Mouse (Mus musculus) lung, postnatal 0 days (tissue): ENCODE results near the gene Gm43302. TPM values are rescaled to one million over a fixed set of nuclear protein-coding genes. Genes with fewer than 3 reads are reported as not detected.
"Not testable (repeated sequence)": the region's sequence is repeated elsewhere in the genome, so short reads cannot be mapped to it uniquely, and the experiment has no call there.

Experiments
- ATAC-seq: fragments of 200-750 bp; cut with Nextera tagmentation; 2 replicates; pipeline ENCODE4 v1.8.0; 2017; ENCODE audit warnings: moderate library complexity
- DNase-seq: peaks from one replicate; pipeline ENCODE4 v3.0.0-alpha.2; 2016; ENCODE audit warnings: low spot score
- H3K27ac ChIP-seq: fragments of 300-500 bp; sonication (generic); 2 replicates; pipeline ENCODE4 v1.5.1; 2014; ENCODE audit warnings: antibody characterized with exemption, mild to moderate bottlenecking, low read length, mixed read lengths
- H3K27me3 ChIP-seq: fragments of 300-500 bp; sonication (generic); replicated peaks from 2 replicates; pipeline ENCODE4 v1.6.1; 2014; ENCODE audit warnings: low read length, mixed read lengths; ENCODE audit not compliant: insufficient read depth
- H3K36me3 ChIP-seq: fragments of 300-500 bp; sonication (generic); 2 replicates; pipeline ENCODE4 v1.6.1; 2014; ENCODE audit warnings: low read length, mixed read lengths; ENCODE audit not compliant: insufficient read depth
- H3K4me1 ChIP-seq: fragments of 300-500 bp; sonication (generic); 2 replicates; pipeline ENCODE4 v1.6.1; 2014; ENCODE audit warnings: antibody characterized with exemption, low read depth, low read length, mixed read lengths; ENCODE audit not compliant: insufficient read depth
- H3K4me2 ChIP-seq: fragments of 300-500 bp; sonication (generic); replicated peaks from 2 replicates; pipeline ENCODE4 v1.6.1; 2014; ENCODE audit warnings: low read depth, mild to moderate bottlenecking, low read length, moderate library complexity, mixed read lengths
- H3K4me3 ChIP-seq: fragments of 300-500 bp; sonication (generic); 2 replicates; pipeline ENCODE4 v1.5.1; 2014; ENCODE audit warnings: low read depth, low read length
- H3K9ac ChIP-seq: fragments of 300-500 bp; sonication (generic); replicated peaks from 2 replicates; pipeline ENCODE4 v1.6.1; 2014; ENCODE audit warnings: low read depth, mild to moderate bottlenecking
- H3K9me3 ChIP-seq: fragments of 300-500 bp; sonication (generic); 2 replicates; pipeline ENCODE4 v1.6.1; 2016; ENCODE audit warnings: low read length, mixed read lengths
- CTCF ChIP-seq: IDR thresholded peaks from 2 replicates; pipeline ENCODE4 v1.5.1; 2016; ENCODE audit warnings: antibody characterized with exemption, mild to moderate bottlenecking
- EP300 ChIP-seq: IDR thresholded peaks from 2 replicates; pipeline ENCODE4 v1.6.1; 2016; ENCODE audit warnings: antibody characterized with exemption, mild to moderate bottlenecking, control low read depth
- WGBS: fragments of 180-500 bp; shearing (Covaris S2); extraction: QIAGEN DNeasy Blood & Tissue Kit; methylation state at CpG from one replicate; pipeline ENCODE4 v1.1.7; 2014; 5-methylcytosine and 5-hydroxymethylcytosine counted together
- polyA plus RNA-seq: library from polyadenylated mRNA; unstranded; fragments of >200 nt; fragmentation: Nextera tagmentation; extraction: Ambion mirVana; gene quantifications from 2 replicates; pipeline ENCODE4 v1.2.1, GENCODE M21; 2015

The Gm43302 gene
- polyA plus RNA-seq, result 0.07 TPM in 2 replicates

- Histone ChIP-seq H3K4me2 (peak within 1 kb of the TSS; percentile 46), H3K4me3 (0 out of 2 replicates have a peak within 1 kb of the TSS, but pooled peaks have one; percentile 4), H3K27ac (peak within 1 kb of the TSS; percentile 63)
- WGBS, result 16% methylated on average over 3 of the region's 3 CpGs
- ATAC-seq, result peak; percentile 79
- H3K36me3 ChIP-seq, H3K4me1 ChIP-seq, H3K9me3 ChIP-seq, H3K9ac ChIP-seq, H3K27me3 ChIP-seq: not testable (repeated sequence)
- TF ChIP-seq EP300, result 0 out of 2 replicates have a peak, but pooled peaks have one; percentile 28
- DNase-seq, result peak; percentile 80
These were observed at the start of gene Gm43302, which contains the start of gene Gbp6 for GRCm38 (mm10) chr5:105293226-105294165. Gene Gm43302, minus strand, starts transcription at chr5:105293695. Gene Gbp6, minus strand, starts transcription at chr5:105293698.

- DNase-seq (no peak), ATAC-seq (no peak)
- no peak overlapping the region for H3K4me3 ChIP-seq
- no peak overlapping the region for H3K27ac ChIP-seq
- H3K4me1 ChIP-seq, result no peaks in the 10 kb centered on the region; the same call in 1 of the 2 replicates
- no peak overlapping the region for H3K9ac ChIP-seq
- TF ChIP-seq EP300, result no peak
- no peak for TF ChIP-seq CTCF
- no peaks in the 10 kb centered on the region for H3K9me3 ChIP-seq
- 78% methylated on average over 2 of the region's 2 CpGs for WGBS
- H3K36me3 ChIP-seq, result no peaks in the 10 kb centered on the region
- no peaks in the 10 kb centered on the region for H3K27me3 ChIP-seq
- no peak overlapping the region for H3K4me2 ChIP-seq
These were observed 47.8 kb upstream of the Gm43302 start for GRCm38 (mm10) chr5:105341281-105341680.

GRCm38 (mm10) chr5:105322543-105322942 lies 29.0 kb upstream of the Gm43302 start:
- Histone ChIP-seq H3K4me1 (no peaks in the 10 kb centered on the region), H3K36me3 (no peaks in the 10 kb centered on the region), H3K27me3 (no peaks in the 10 kb centered on the region), H3K4me2 (no peak overlapping the region), H3K4me3 (no peak overlapping the region), H3K9ac (no peak overlapping the region), H3K9me3 (no peaks in the 10 kb centered on the region), H3K27ac (no peak overlapping the region)
- TF ChIP-seq CTCF (peak; percentile 60), EP300 (no peak)
- 71% methylated on average over 2 of the region's 2 CpGs for WGBS
- ATAC-seq, result no peak
- peak; percentile 36 for DNase-seq

- Histone ChIP-seq H3K4me3 (no peak overlapping the region), H3K4me1 (no peaks in the 10 kb centered on the region), H3K9ac (no peak overlapping the region), H3K9me3 (no peaks in the 10 kb centered on the region), H3K4me2 (no peak overlapping the region), H3K27ac (no peak overlapping the region), H3K27me3 (no peaks in the 10 kb centered on the region), H3K36me3 (no peaks in the 10 kb centered on the region)
- DNase-seq (no peak), ATAC-seq (no peak)
- 70% methylated on average over 2 of the region's 2 CpGs for WGBS
- TF ChIP-seq CTCF, result no peak; the same call in 1 of the 2 replicates
- no peak for TF ChIP-seq EP300
These were observed 17.4 kb upstream of the Gm43302 start for GRCm38 (mm10) chr5:105310941-105311340.

- not testable (repeated sequence) for H3K9ac ChIP-seq, H3K9me3 ChIP-seq, H3K4me2 ChIP-seq, H3K4me3 ChIP-seq, H3K27me3 ChIP-seq, H3K4me1 ChIP-seq, H3K27ac ChIP-seq, DNase-seq, ATAC-seq, H3K36me3 ChIP-seq
- WGBS, result 28% methylated on average over 1 of the region's 1 CpGs
These were observed 15.7 kb upstream of the Gm43302 start for GRCm38 (mm10) chr5:105309148-105309547.

- not testable (repeated sequence) for H3K9me3 ChIP-seq, ATAC-seq, H3K9ac ChIP-seq, H3K36me3 ChIP-seq, H3K27ac ChIP-seq, H3K4me2 ChIP-seq, H3K4me1 ChIP-seq, DNase-seq, H3K27me3 ChIP-seq, H3K4me3 ChIP-seq
These were observed 13.5 kb upstream of the Gm43302 start for GRCm38 (mm10) chr5:105306946-105307345.
